Mouse (Mus musculus): ENCODE measurements around the gene Aagab. TPM values are rescaled to one million over a fixed set of nuclear protein-coding genes. Genes with fewer than 3 reads are reported as not detected.

Aagab gene
- polyA plus RNA-seq, 1 experiment: 14.1 TPM

- 68% methylated on average over 8 of the region's 8 CpGs for WGBS
- no peaks in the 10 kb centered on the region for H3K36me3 ChIP-seq (ENCODE audit: control insufficient read depth, insufficient read depth, low read length)
- TF ChIP-seq POLR2A (IDR thresholded peaks at IDR 0.05; ENCODE audit: low read depth, low read length) (no peak), CTCF (IDR thresholded peaks at IDR 0.05; ENCODE audit: extremely low read depth, insufficient read depth, insufficient read length, insufficient replicate concordance) (no peak)
- no peaks in the 10 kb centered on the region for H3K27me3 ChIP-seq (ENCODE audit: control insufficient read depth, insufficient read depth, low read length)
- no peak overlapping the region for H3K4me3 ChIP-seq (ENCODE audit: extremely low read depth, insufficient read depth, insufficient read length)
- DNase-seq (ENCODE audit: low read depth in 1 of 2, low spot score in 2 of 2): no peak
- H3K4me1 ChIP-seq (ENCODE audit: control insufficient read depth, insufficient read depth, insufficient read length): no peaks in the 10 kb centered on the region
- H3K27ac ChIP-seq (ENCODE audit: insufficient read depth, low read length): no peak overlapping the region
These were observed 6.8 kb upstream of the Aagab start for GRCm38 (mm10) chr9:63595652-63596051.

GRCm38 (mm10) chr9:63596660-63597059 is 5.8 kb upstream of the Aagab start:
- H3K27ac ChIP-seq (ENCODE audit: insufficient read depth, low read length): no peak overlapping the region
- H3K36me3 ChIP-seq (ENCODE audit: control insufficient read depth, insufficient read depth, low read length): no peaks in the 10 kb centered on the region
- no peak for DNase-seq (ENCODE audit: low read depth in 1 of 2, low spot score in 2 of 2)
- H3K4me3 ChIP-seq (ENCODE audit: extremely low read depth, insufficient read depth, insufficient read length): no peak overlapping the region
- H3K4me1 ChIP-seq (ENCODE audit: control insufficient read depth, insufficient read depth, insufficient read length): no peaks in the 10 kb centered on the region
- H3K27me3 ChIP-seq (ENCODE audit: control insufficient read depth, insufficient read depth, low read length): no peaks in the 10 kb centered on the region
- 92% methylated on average over 9 of the region's 9 CpGs for WGBS
- TF ChIP-seq CTCF (IDR thresholded peaks at IDR 0.05; ENCODE audit: extremely low read depth, insufficient read depth, insufficient read length, insufficient replicate concordance) (no peak), POLR2A (IDR thresholded peaks at IDR 0.05; ENCODE audit: low read depth, low read length) (no peak)

- peaks cover 3% of the 10 kb centered on the region; the same call in 1 of the 2 replicates for H3K36me3 ChIP-seq (ENCODE audit: control insufficient read depth, insufficient read depth, low read length)
- TF ChIP-seq CTCF (IDR thresholded peaks at IDR 0.05; ENCODE audit: extremely low read depth, insufficient read depth, insufficient read length, insufficient replicate concordance) (no peak), POLR2A (IDR thresholded peaks at IDR 0.05; ENCODE audit: low read depth, low read length) (no peak)
- no peak for DNase-seq (ENCODE audit: low read depth in 1 of 2, low spot score in 2 of 2)
- H3K4me3 ChIP-seq (ENCODE audit: extremely low read depth, insufficient read depth, insufficient read length): no peak overlapping the region
- no peak overlapping the region for H3K27ac ChIP-seq (ENCODE audit: insufficient read depth, low read length)
- peaks cover 8% of the 10 kb centered on the region; the same call in 1 of the 2 replicates for H3K4me1 ChIP-seq (ENCODE audit: control insufficient read depth, insufficient read depth, insufficient read length)
- no peaks in the 10 kb centered on the region for H3K27me3 ChIP-seq (ENCODE audit: control insufficient read depth, insufficient read depth, low read length)
- 50% methylated on average over 6 of the region's 6 CpGs for WGBS
These were observed 1.4 kb downstream of the Aagab start for GRCm38 (mm10) chr9:63603849-63604248.

GRCm38 (mm10) chr9:63606594-63606993 is 4.1 kb downstream of the Aagab start:
- no peak overlapping the region for H3K27ac ChIP-seq (ENCODE audit: insufficient read depth, low read length)
- no peaks in the 10 kb centered on the region for H3K27me3 ChIP-seq (ENCODE audit: control insufficient read depth, insufficient read depth, low read length)
- 84% methylated on average over 2 of the region's 2 CpGs for WGBS
- TF ChIP-seq CTCF (IDR thresholded peaks at IDR 0.05; ENCODE audit: extremely low read depth, insufficient read depth, insufficient read length, insufficient replicate concordance) (no peak), POLR2A (IDR thresholded peaks at IDR 0.05; ENCODE audit: low read depth, low read length) (no peak)
- H3K4me1 ChIP-seq (ENCODE audit: control insufficient read depth, insufficient read depth, insufficient read length): peaks cover 24% of the 10 kb centered on the region
- H3K36me3 ChIP-seq (ENCODE audit: control insufficient read depth, insufficient read depth, low read length): peaks cover 3% of the 10 kb centered on the region; the same call in 1 of the 2 replicates
- H3K4me3 ChIP-seq (ENCODE audit: extremely low read depth, insufficient read depth, insufficient read length): no peak overlapping the region
- DNase-seq (ENCODE audit: low read depth in 1 of 2, low spot score in 2 of 2): no peak

- Histone ChIP-seq H3K27me3 (ENCODE audit: control insufficient read depth, insufficient read depth, low read length) (no peaks in the 10 kb centered on the region), H3K36me3 (ENCODE audit: control insufficient read depth, insufficient read depth, low read length) (peaks cover 3% of the 10 kb centered on the region; the same call in 1 of the 2 replicates), H3K4me1 (ENCODE audit: control insufficient read depth, insufficient read depth, insufficient read length) (peaks cover 34% of the 10 kb centered on the region), H3K27ac (ENCODE audit: insufficient read depth, low read length) (no peak overlapping the region), H3K4me3 (ENCODE audit: extremely low read depth, insufficient read depth, insufficient read length) (no peak overlapping the region)
- no peak for TF ChIP-seq CTCF (IDR thresholded peaks at IDR 0.05; ENCODE audit: extremely low read depth, insufficient read depth, insufficient read length, insufficient replicate concordance)
- no peak for TF ChIP-seq POLR2A (IDR thresholded peaks at IDR 0.05; ENCODE audit: low read depth, low read length)
- 93% methylated on average over 6 of the region's 6 CpGs for WGBS
- DNase-seq (ENCODE audit: low read depth in 1 of 2, low spot score in 2 of 2): no peak
These were observed 5.5 kb downstream of the Aagab start for GRCm38 (mm10) chr9:63608006-63608405.

- TF ChIP-seq CTCF (IDR thresholded peaks at IDR 0.05; ENCODE audit: extremely low read depth, insufficient read depth, insufficient read length, insufficient replicate concordance) (no peak), POLR2A (IDR thresholded peaks at IDR 0.05; ENCODE audit: low read depth, low read length) (no peak)
- Histone ChIP-seq H3K27me3 (ENCODE audit: control insufficient read depth, insufficient read depth, low read length) (no peaks in the 10 kb centered on the region), H3K27ac (ENCODE audit: insufficient read depth, low read length) (no peak overlapping the region), H3K4me1 (ENCODE audit: control insufficient read depth, insufficient read depth, insufficient read length) (peaks cover 33% of the 10 kb centered on the region), H3K36me3 (ENCODE audit: control insufficient read depth, insufficient read depth, low read length) (peaks cover 3% of the 10 kb centered on the region; the same call in 1 of the 2 replicates), H3K4me3 (ENCODE audit: extremely low read depth, insufficient read depth, insufficient read length) (no peak overlapping the region)
- DNase-seq (ENCODE audit: low read depth in 1 of 2, low spot score in 2 of 2): no peak
- 83% methylated on average over 8 of the region's 8 CpGs for WGBS
These were observed 6.8 kb downstream of the Aagab start for GRCm38 (mm10) chr9:63609246-63609645.

GRCm38 (mm10) chr9:63609776-63610175 is 7.3 kb downstream of the Aagab start:
- DNase-seq (ENCODE audit: low read depth in 1 of 2, low spot score in 2 of 2): no peak

More at GRCm38 (mm10) chr9:63609776-63610175, 7.3 kb downstream of the Aagab start:
- H3K27ac ChIP-seq (ENCODE audit: insufficient read depth, low read length): no peak overlapping the region
- no peak overlapping the region for H3K4me3 ChIP-seq (ENCODE audit: extremely low read depth, insufficient read depth, insufficient read length)
- 93% methylated on average over 2 of the region's 2 CpGs for WGBS
- no peaks in the 10 kb centered on the region for H3K27me3 ChIP-seq (ENCODE audit: control insufficient read depth, insufficient read depth, low read length)
- no peak for TF ChIP-seq CTCF (IDR thresholded peaks at IDR 0.05; ENCODE audit: extremely low read depth, insufficient read depth, insufficient read length, insufficient replicate concordance)
- peaks cover 3% of the 10 kb centered on the region; the same call in 1 of the 2 replicates for H3K36me3 ChIP-seq (ENCODE audit: control insufficient read depth, insufficient read depth, low read length)
- peaks cover 33% of the 10 kb centered on the region for H3K4me1 ChIP-seq (ENCODE audit: control insufficient read depth, insufficient read depth, insufficient read length)
